Mouse (Mus musculus): ENCODE measurements around the gene Eef1akmt1.
A peak's percentile ranks its signal among the peaks of the same experiment; 100 is the strongest.

The Eef1akmt1 gene

GRCm38 (mm10) chr14:57546557-57547021 lies 24.8 kb downstream of the Eef1akmt1 start:
- no peak for DNase-seq (ENCODE audit: low read depth)

GRCm38 (mm10) chr14:57546131-57546530 lies 25.3 kb downstream of the Eef1akmt1 start:
- DNase-seq (ENCODE audit: low read depth): no peak

GRCm38 (mm10) chr14:57545526-57545925 lies 25.9 kb downstream of the Eef1akmt1 start:
- DNase-seq (ENCODE audit: low read depth): no peak

- no peak for DNase-seq (ENCODE audit: low read depth)
Observed at GRCm38 (mm10) chr14:57543420-57544039, 27.9 kb downstream of the Eef1akmt1 start.

GRCm38 (mm10) chr14:57542231-57542630 lies 29.2 kb downstream of the Eef1akmt1 start:
- DNase-seq (ENCODE audit: low read depth): no peak

GRCm38 (mm10) chr14:57540683-57541082 lies 30.7 kb downstream of the Eef1akmt1 start:
- DNase-seq (ENCODE audit: low read depth): no peak

- no peak for DNase-seq (ENCODE audit: low read depth)
Observed at GRCm38 (mm10) chr14:57537261-57538015, 34.0 kb downstream of the Eef1akmt1 start.

- DNase-seq (ENCODE audit: low read depth): no peak
Observed at GRCm38 (mm10) chr14:57536820-57537219, 34.6 kb downstream of the Eef1akmt1 start.

- peak; percentile 24 for DNase-seq (ENCODE audit: low read depth)
Observed at GRCm38 (mm10) chr14:57535646-57536045, 35.8 kb downstream of the Eef1akmt1 start.

- DNase-seq (ENCODE audit: low read depth): peak; percentile 27
Observed at GRCm38 (mm10) chr14:57534961-57535360, 36.5 kb downstream of the Eef1akmt1 start.

GRCm38 (mm10) chr14:57534346-57534745 lies 37.1 kb downstream of the Eef1akmt1 start:
- no peak for DNase-seq (ENCODE audit: low read depth)

- DNase-seq (ENCODE audit: low read depth): no peak
Observed at GRCm38 (mm10) chr14:57533841-57534240, 37.6 kb downstream of the Eef1akmt1 start.

- DNase-seq (ENCODE audit: low read depth): peak; percentile 53
Observed at GRCm38 (mm10) chr14:57533214-57533613, 38.2 kb downstream of the Eef1akmt1 start.

GRCm38 (mm10) chr14:57532577-57532976 lies 38.8 kb downstream of the Eef1akmt1 start:
- DNase-seq (ENCODE audit: low read depth): no peak

- DNase-seq (ENCODE audit: low read depth): no peak
Observed at GRCm38 (mm10) chr14:57529786-57530515, 41.5 kb downstream of the Eef1akmt1 start.

- DNase-seq (ENCODE audit: low read depth): no peak
Observed at GRCm38 (mm10) chr14:57529086-57529785, 42.2 kb downstream of the Eef1akmt1 start.

- no peak for DNase-seq (ENCODE audit: low read depth)
Observed at GRCm38 (mm10) chr14:57527598-57527997, 43.8 kb downstream of the Eef1akmt1 start.

- no peak for DNase-seq (ENCODE audit: low read depth)
Observed at GRCm38 (mm10) chr14:57527122-57527521, 44.3 kb downstream of the Eef1akmt1 start.

GRCm38 (mm10) chr14:57526050-57526623 lies 45.3 kb downstream of the Eef1akmt1 start:
- DNase-seq (ENCODE audit: low read depth): no peak

- peak; percentile 50 for DNase-seq (ENCODE audit: low read depth)
Observed at GRCm38 (mm10) chr14:57525388-57526049, 45.9 kb downstream of the Eef1akmt1 start.

Data from NIH3T3 (cell line).